Mouse (Mus musculus): ENCODE measurements around the gene Hist1h2ac. TPM values are rescaled to one million over a fixed set of nuclear protein-coding genes. Genes with fewer than 3 reads are reported as not detected.
"Not testable (repeated sequence)": the region's sequence is repeated elsewhere in the genome, so short reads cannot be mapped to it uniquely, and the experiment has no call there.

The Hist1h2ac gene
- polyA plus RNA-seq, 1 experiment from 2014 or later = 2.4 TPM

DNA sequence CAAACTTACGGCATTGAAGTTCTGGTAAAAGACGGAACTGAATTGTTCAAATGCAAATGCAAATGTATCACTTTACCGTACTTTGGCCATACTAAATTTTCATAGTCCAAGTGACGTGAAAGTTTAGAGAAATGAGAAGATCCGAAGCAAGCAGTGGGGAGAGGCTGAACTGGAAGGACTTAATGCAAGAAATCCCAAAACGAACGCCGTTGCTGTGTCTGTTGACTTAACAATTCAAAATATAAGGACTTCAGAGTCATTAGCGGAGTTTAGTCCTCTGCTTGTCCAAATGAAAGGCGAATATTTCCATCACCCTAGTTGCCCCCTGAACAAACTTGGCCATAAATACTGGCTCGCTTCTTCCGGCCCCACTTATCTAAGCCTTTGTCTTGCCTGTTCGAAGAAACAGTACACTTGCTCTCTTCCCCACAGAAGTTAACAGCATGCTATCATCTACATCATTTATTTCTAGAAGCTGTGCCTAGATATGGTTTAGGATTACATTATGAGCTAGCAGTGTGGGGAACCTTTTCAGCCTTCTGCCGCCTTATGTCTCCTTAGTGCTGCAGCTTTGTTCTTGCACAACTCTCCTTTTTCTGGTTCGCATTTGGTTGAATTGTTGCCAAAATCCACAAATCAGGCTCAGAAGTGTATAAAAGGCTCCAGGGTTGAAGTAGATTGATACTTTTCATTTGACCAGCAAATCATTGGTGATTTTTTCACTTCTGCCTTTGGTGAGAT lies 1.5 kb upstream of the Hist1h2ac start:
- peak overlapping the region; percentile 97 for H3K27ac ChIP-seq
- H3K4me1 ChIP-seq = peaks cover 6% of the 10 kb centered on the region
- H3K36me3 ChIP-seq = no peaks in the 10 kb centered on the region
- H3K9ac ChIP-seq = peak overlapping the region; percentile 44
- peak overlapping the region; percentile 59 for H3K4me2 ChIP-seq
- WGBS = 2% methylated on average over 15 of the region's 15 CpGs
- peak overlapping the region; percentile 46 for H3K4me3 ChIP-seq (replicated peaks)
- no peaks in the 10 kb centered on the region for H3K9me3 ChIP-seq
- no peak for ATAC-seq (ENCODE audit: insufficient read depth, low FRiP score, low read depth)
- no peaks in the 10 kb centered on the region for H3K27me3 ChIP-seq (replicated peaks)

DNA sequence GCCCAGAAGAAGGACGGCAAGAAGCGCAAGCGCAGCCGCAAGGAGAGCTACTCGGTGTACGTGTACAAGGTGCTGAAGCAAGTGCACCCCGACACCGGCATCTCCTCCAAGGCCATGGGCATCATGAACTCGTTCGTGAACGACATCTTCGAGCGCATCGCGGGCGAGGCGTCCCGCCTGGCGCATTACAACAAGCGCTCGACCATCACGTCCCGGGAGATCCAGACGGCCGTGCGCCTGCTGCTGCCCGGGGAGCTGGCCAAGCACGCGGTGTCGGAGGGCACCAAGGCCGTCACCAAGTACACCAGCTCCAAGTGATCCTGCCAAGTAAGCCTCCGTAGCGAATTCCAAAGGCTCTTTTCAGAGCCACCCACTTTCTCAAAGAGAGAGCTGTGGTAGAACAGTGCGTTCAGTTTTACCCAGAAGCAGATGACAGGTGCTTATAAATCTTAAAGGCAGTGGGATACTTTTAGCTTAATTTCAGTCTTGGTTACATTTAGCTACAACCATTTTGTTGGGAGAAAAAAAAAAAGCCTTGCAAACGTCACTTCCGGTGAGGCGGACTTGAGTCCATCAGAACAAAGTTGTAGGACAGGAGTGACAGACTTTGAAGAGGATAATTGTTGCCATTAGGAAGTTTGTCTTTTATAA lies 672 bp upstream of the Hist1h2ac start:
- H3K27ac ChIP-seq = peak overlapping the region; percentile 97
- peak; percentile 2; the same call in 1 of the 2 replicates for ATAC-seq (ENCODE audit: insufficient read depth, low FRiP score, low read depth)
- H3K9me3 ChIP-seq = not testable (repeated sequence)

DNA sequence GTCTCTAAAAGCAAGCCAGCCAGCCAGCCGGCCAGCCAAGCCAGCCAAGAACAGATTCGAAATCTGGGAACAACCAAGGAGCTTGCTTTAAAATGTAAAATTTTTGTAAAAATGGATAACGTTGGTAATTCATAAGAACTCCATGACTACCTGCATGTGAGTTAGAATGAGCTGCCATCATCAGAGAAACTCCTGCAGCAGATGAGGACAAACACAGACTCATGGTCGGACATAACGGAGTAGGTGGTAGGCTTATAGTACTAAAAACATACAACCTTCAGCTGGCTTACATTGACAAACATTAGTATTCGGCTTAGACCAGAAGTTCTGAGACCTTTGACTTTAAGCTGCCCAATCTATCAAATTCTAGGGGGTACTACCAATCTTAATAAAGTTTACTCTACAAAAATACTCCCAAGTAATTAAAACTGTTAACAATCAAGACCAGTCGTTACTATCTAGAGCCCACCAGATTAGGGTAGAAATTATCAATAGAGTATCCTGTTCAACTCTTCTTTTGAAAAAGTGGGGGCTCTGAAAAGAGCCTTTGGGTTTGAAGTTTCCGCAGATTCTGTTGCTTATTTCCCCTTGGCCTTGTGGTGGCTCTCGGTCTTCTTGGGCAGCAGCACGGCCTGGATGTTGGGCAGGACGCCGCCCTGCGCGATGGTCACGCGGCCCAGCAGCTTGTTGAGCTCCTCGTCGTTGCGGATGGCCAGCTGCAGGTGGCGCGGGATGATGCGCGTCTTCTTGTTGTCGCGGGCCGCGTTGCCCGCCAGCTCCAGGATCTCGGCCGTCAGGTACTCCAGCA lies 597 bp downstream of the Hist1h2ac start:
- H3K4me3 ChIP-seq (replicated peaks) = peak overlapping the region; percentile 41
- H3K4me1 ChIP-seq; ATAC-seq (ENCODE audit: insufficient read depth, low FRiP score, low read depth); H3K36me3 ChIP-seq; H3K27me3 ChIP-seq (replicated peaks); H3K9me3 ChIP-seq: not testable (repeated sequence)
- 7% methylated on average over 15 of the region's 30 CpGs for WGBS
- peak overlapping the region; percentile 29; the same call in 1 of the 2 replicates for H3K9ac ChIP-seq
- H3K27ac ChIP-seq = peak overlapping the region; percentile 94
- H3K4me2 ChIP-seq = peak overlapping the region; percentile 52

More for the DNA sequence above, 672 bp upstream of the Hist1h2ac start:
- WGBS = under 1% methylated on average over 21 of the region's 37 CpGs
- not testable (repeated sequence) for H3K36me3 ChIP-seq; H3K27me3 ChIP-seq (replicated peaks); H3K4me1 ChIP-seq
- Histone ChIP-seq H3K4me2 (peak overlapping the region; percentile 59), H3K4me3 (replicated peaks) (peak overlapping the region; percentile 46), H3K9ac (peak overlapping the region; percentile 44; the same call in 1 of the 2 replicates)

DNA sequence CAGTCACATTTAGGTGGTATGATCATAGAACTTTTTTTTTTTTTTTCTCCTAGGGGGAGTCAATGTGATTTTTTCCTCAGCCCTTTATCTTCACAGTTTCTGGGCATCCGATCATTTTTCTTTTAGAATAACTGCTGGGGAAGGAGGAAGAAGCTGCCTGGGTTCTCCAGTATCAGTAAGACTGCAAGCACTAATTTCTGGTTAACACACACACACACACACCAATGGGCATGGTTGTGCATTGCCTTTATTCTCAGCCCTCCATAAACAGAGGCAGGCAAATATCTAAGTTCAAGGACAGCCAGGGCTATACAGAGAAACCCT lies 1.2 kb downstream of the Hist1h2ac start:
- no peak for ATAC-seq (ENCODE audit: insufficient read depth, low FRiP score, low read depth)
- 36% methylated on average over 1 of the region's 1 CpGs for WGBS
- H3K9ac ChIP-seq = no peak overlapping the region
- H3K36me3 ChIP-seq = no peaks in the 10 kb centered on the region
- H3K4me3 ChIP-seq (replicated peaks) = peak overlapping the region; percentile 41
- peak overlapping the region; percentile 94 for H3K27ac ChIP-seq
- H3K27me3 ChIP-seq (replicated peaks) = no peaks in the 10 kb centered on the region
- H3K4me2 ChIP-seq = peak overlapping the region; percentile 52
- peaks cover 6% of the 10 kb centered on the region for H3K4me1 ChIP-seq
- H3K9me3 ChIP-seq = no peaks in the 10 kb centered on the region

DNA sequence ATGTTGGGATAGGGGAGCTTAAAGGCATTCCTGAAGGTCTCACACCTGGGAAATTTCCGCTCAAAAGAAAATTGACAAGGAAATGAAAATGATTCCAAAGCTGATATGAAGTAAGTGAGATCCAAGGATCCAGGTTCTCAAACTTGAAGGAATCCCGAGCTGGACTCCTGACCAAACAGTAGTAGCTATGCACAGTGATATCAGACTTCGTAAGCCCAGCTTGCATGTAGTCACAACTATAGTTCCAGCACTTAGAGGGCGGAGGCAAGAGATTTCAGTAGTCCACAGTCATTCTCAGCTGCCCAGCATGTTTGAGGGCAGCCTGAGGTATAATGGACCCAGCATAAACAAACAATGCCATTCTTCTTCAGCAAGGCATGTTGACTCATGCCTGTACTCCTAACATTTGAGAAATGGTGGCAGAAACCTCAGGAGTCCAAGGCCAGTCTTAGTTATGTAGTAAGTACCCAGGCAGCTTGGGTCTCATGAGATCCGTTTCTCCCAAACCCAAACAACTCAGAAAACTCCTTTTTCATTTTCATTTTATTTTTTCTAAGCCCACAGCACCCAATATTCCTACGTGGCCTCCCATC lies 1.7 kb downstream of the Hist1h2ac start:
- no peaks in the 10 kb centered on the region for H3K36me3 ChIP-seq
- H3K9me3 ChIP-seq = no peaks in the 10 kb centered on the region
- H3K9ac ChIP-seq = no peak overlapping the region
- peaks cover 6% of the 10 kb centered on the region for H3K4me1 ChIP-seq
- no peak overlapping the region for H3K4me3 ChIP-seq (replicated peaks)
- 60% methylated on average over 6 of the region's 6 CpGs for WGBS
- ATAC-seq (ENCODE audit: insufficient read depth, low FRiP score, low read depth) = no peak
- no peak overlapping the region for H3K27ac ChIP-seq
- H3K4me2 ChIP-seq = peak overlapping the region; percentile 52
- no peaks in the 10 kb centered on the region for H3K27me3 ChIP-seq (replicated peaks)

DNA sequence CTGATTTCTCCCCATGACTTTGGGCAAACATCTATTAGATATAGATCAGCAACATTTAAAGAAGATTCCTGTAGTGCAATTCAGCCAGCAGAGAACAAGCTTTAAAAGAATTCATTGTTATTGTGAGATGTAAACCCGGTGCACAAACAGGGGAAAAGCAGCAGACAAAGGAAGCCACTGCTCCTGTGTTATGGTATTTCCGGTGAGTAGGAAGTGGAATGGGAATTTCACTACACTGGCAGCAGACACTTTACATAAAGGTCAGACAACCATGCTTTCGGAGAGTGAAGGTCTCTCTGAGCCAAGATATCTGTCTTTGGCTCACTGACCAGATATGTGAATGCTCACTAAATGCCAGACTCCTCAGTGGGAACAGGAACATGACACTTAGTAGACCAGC lies 21.2 kb downstream of the Hist1h2ac start:
- Histone ChIP-seq H3K4me1 (no peaks in the 10 kb centered on the region), H3K9ac (no peak overlapping the region), H3K27ac (no peak overlapping the region), H3K36me3 (no peaks in the 10 kb centered on the region), H3K27me3 (replicated peaks) (no peaks in the 10 kb centered on the region), H3K4me3 (replicated peaks) (no peak overlapping the region), H3K9me3 (no peaks in the 10 kb centered on the region), H3K4me2 (no peak overlapping the region)
- no peak for ATAC-seq (ENCODE audit: insufficient read depth, low FRiP score, low read depth)
- WGBS = 63% methylated on average over 3 of the region's 3 CpGs

DNA sequence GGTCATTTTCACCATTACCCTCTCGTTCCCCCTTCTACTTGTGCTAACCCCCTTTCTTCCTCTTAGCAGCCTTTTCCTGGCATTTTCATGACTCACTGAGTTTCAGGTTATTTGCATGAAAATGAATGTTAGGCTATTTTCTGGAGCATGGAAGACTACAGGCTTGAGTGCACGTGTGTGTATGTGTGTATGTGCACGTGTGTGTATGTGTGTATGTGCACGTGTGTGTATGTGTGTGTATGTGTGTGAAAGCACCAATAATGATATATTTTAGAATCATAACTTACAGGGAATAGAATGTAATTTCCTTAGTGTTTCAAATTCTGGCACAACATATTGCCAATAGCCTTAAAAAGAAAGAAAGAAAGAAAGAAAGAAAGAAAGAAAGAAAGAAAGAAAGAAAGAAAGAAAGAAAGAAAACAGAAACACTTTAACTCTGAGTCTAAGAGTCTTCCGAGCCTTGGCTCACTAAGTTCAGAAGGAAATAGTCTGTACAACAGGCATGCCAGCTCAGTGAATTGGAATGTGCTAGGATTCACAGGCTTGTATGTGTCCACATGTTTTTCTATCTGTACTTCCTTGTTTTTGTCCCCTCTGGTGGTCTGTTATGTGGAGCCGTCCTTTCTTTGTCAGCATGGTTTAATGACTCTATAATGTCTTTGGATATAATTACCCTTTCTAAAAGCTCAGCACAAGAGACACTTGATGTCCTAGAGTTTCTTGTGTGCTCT lies 23.9 kb downstream of the Hist1h2ac start:
- H3K9me3 ChIP-seq = no peaks in the 10 kb centered on the region
- no peaks in the 10 kb centered on the region for H3K36me3 ChIP-seq
- 62% methylated on average over 6 of the region's 6 CpGs for WGBS
- H3K4me1 ChIP-seq = no peaks in the 10 kb centered on the region
- H3K4me3 ChIP-seq (replicated peaks) = no peak overlapping the region
- H3K27ac ChIP-seq = no peak overlapping the region
- no peak for ATAC-seq (ENCODE audit: insufficient read depth, low FRiP score, low read depth)
- H3K4me2 ChIP-seq = no peak overlapping the region
- H3K27me3 ChIP-seq (replicated peaks) = no peaks in the 10 kb centered on the region
- H3K9ac ChIP-seq = no peak overlapping the region

Small RNAs within 50 kb of the gene (microRNA-seq; reads per million reads assigned to microRNA genes)
- not detected for gene Gm44350

Other genes starting within 250 kb of the Hist1h2ac start
- 0.09 and 0.22 TPM in 2 replicates for gene Btn1a1, start 218.0 kb downstream of the Hist1h2ac start, polyA plus RNA-seq (2015; fragmentation: Nextera tagmentation; extraction: Ambion mirVana)
- gene Btn2a2, start 195.1 kb downstream of the Hist1h2ac start, polyA plus RNA-seq (2015; fragmentation: Nextera tagmentation; extraction: Ambion mirVana) = 0.08 and 0.15 TPM in 2 replicates
- 6.1 and 7.3 TPM in 2 replicates for gene Hist1h4h, start 152.9 kb downstream of the Hist1h2ac start, polyA plus RNA-seq (2015; fragmentation: Nextera tagmentation; extraction: Ambion mirVana)
- gene Hist1h2af, start 150.0 kb downstream of the Hist1h2ac start, polyA plus RNA-seq (2015; fragmentation: Nextera tagmentation; extraction: Ambion mirVana) = 4.1 and 13.0 TPM in 2 replicates
- 6.5 and 7.3 TPM in 2 replicates for gene Hist1h3g, start 148.5 kb downstream of the Hist1h2ac start, polyA plus RNA-seq (2015; fragmentation: Nextera tagmentation; extraction: Ambion mirVana)
- gene Hist1h2bh, start 140.6 kb downstream of the Hist1h2ac start, polyA plus RNA-seq (2015; fragmentation: Nextera tagmentation; extraction: Ambion mirVana) = 1.0 and 1.5 TPM in 2 replicates
- gene Hist1h3f, start 139.9 kb downstream of the Hist1h2ac start, polyA plus RNA-seq (2015; fragmentation: Nextera tagmentation; extraction: Ambion mirVana) = 0.83 and 0.94 TPM in 2 replicates
- 1.7 and 2.0 TPM in 2 replicates for gene Hist1h4f, start 132.3 kb downstream of the Hist1h2ac start, polyA plus RNA-seq (2015; fragmentation: Nextera tagmentation; extraction: Ambion mirVana)
- gene Hist1h1d, start 130.7 kb downstream of the Hist1h2ac start, polyA plus RNA-seq (2015; fragmentation: Nextera tagmentation; extraction: Ambion mirVana) = 0.89 and 0.98 TPM in 2 replicates
- 6.7 TPM in 2 replicates for gene Hist1h3e, start 121.6 kb downstream of the Hist1h2ac start, polyA plus RNA-seq (2015; fragmentation: Nextera tagmentation; extraction: Ambion mirVana)
- 95.8 and 121 TPM in 2 replicates for gene Hist1h2ae, start 112.7 kb downstream of the Hist1h2ac start, polyA plus RNA-seq (2015; fragmentation: Nextera tagmentation; extraction: Ambion mirVana)
- 11.7 and 17.0 TPM in 2 replicates for gene Hist1h2bg, start 112.6 kb downstream of the Hist1h2ac start, polyA plus RNA-seq (2015; fragmentation: Nextera tagmentation; extraction: Ambion mirVana)
- gene Hist1h2bf, start 109.8 kb downstream of the Hist1h2ac start, polyA plus RNA-seq (2015; fragmentation: Nextera tagmentation; extraction: Ambion mirVana) = 3.5 and 3.8 TPM in 2 replicates
- gene Hist1h2ad, start 109.6 kb downstream of the Hist1h2ac start, polyA plus RNA-seq (2015; fragmentation: Nextera tagmentation; extraction: Ambion mirVana) = 2.4 and 3.4 TPM in 2 replicates
- 5.7 and 7.9 TPM in 2 replicates for gene Hist1h3d, start 108.2 kb downstream of the Hist1h2ac start, polyA plus RNA-seq (2015; fragmentation: Nextera tagmentation; extraction: Ambion mirVana)
- 117 and 130 TPM in 2 replicates for gene Hist1h4d, start 102.3 kb downstream of the Hist1h2ac start, polyA plus RNA-seq (2015; fragmentation: Nextera tagmentation; extraction: Ambion mirVana)
- 2.9 TPM in 2 replicates for gene Hist1h2be, start 62.8 kb downstream of the Hist1h2ac start, polyA plus RNA-seq (2015; fragmentation: Nextera tagmentation; extraction: Ambion mirVana)
- gene Hist1h1e, start 61.4 kb downstream of the Hist1h2ac start, polyA plus RNA-seq (2015; fragmentation: Nextera tagmentation; extraction: Ambion mirVana) = 24.6 and 25.3 TPM in 2 replicates
- gene Hist1h2bc, start 251 bp upstream of the Hist1h2ac start, polyA plus RNA-seq (2015; fragmentation: Nextera tagmentation; extraction: Ambion mirVana) = 104 and 105 TPM in 2 replicates
- gene Hist1h1t, start 11.9 kb upstream of the Hist1h2ac start, polyA plus RNA-seq (2015; fragmentation: Nextera tagmentation; extraction: Ambion mirVana) = 0.19 TPM in 1 of 2 replicates, not detected in the other
- 4.0 and 6.1 TPM in 2 replicates for gene Hist1h4c, start 14.5 kb upstream of the Hist1h2ac start, polyA plus RNA-seq (2015; fragmentation: Nextera tagmentation; extraction: Ambion mirVana)
- gene Hfe, start 26.9 kb upstream of the Hist1h2ac start, polyA plus RNA-seq (2015; fragmentation: Nextera tagmentation; extraction: Ambion mirVana) = 7.9 and 8.8 TPM in 2 replicates
- 50.6 and 54.3 TPM in 2 replicates for gene Hist1h1c, start 54.9 kb upstream of the Hist1h2ac start, polyA plus RNA-seq (2015; fragmentation: Nextera tagmentation; extraction: Ambion mirVana)
- gene Hist1h3c, start 61.7 kb upstream of the Hist1h2ac start, polyA plus RNA-seq (2015; fragmentation: Nextera tagmentation; extraction: Ambion mirVana) = 5.5 and 5.7 TPM in 2 replicates
- 2.5 and 3.4 TPM in 2 replicates for gene Hist1h2bb, start 62.8 kb upstream of the Hist1h2ac start, polyA plus RNA-seq (2015; fragmentation: Nextera tagmentation; extraction: Ambion mirVana)
- 43.8 and 63.1 TPM in 2 replicates for gene Hist1h2ab, start 67.2 kb upstream of the Hist1h2ac start, polyA plus RNA-seq (2015; fragmentation: Nextera tagmentation; extraction: Ambion mirVana)
- 7.4 and 10.6 TPM in 2 replicates for gene Hist1h3b, start 68.3 kb upstream of the Hist1h2ac start, polyA plus RNA-seq (2015; fragmentation: Nextera tagmentation; extraction: Ambion mirVana)
- gene Hist1h4b, start 73.1 kb upstream of the Hist1h2ac start, polyA plus RNA-seq (2015; fragmentation: Nextera tagmentation; extraction: Ambion mirVana) = 3.5 and 4.1 TPM in 2 replicates
- 0.42 and 0.55 TPM in 2 replicates for gene Hist1h4a, start 77.3 kb upstream of the Hist1h2ac start, polyA plus RNA-seq (2015; fragmentation: Nextera tagmentation; extraction: Ambion mirVana)
- 4.8 and 6.9 TPM in 2 replicates for gene Hist1h3a, start 78.4 kb upstream of the Hist1h2ac start, polyA plus RNA-seq (2015; fragmentation: Nextera tagmentation; extraction: Ambion mirVana)
- gene Hist1h1a, start 79.7 kb upstream of the Hist1h2ac start, polyA plus RNA-seq (2015; fragmentation: Nextera tagmentation; extraction: Ambion mirVana) = 2.0 and 2.9 TPM in 2 replicates
- gene Trim38, start 86.0 kb upstream of the Hist1h2ac start, polyA plus RNA-seq (2015; fragmentation: Nextera tagmentation; extraction: Ambion mirVana) = 0.06 TPM in 1 of 2 replicates, not detected in the other
- gene Slc17a2, start 123.0 kb upstream of the Hist1h2ac start, polyA plus RNA-seq (2015; fragmentation: Nextera tagmentation; extraction: Ambion mirVana) = 0.13 and 0.15 TPM in 2 replicates
- 0.34 and 0.36 TPM in 2 replicates for gene Slc17a3, start 155.5 kb upstream of the Hist1h2ac start, polyA plus RNA-seq (2015; fragmentation: Nextera tagmentation; extraction: Ambion mirVana)
- gene Slc17a1, start 183.8 kb upstream of the Hist1h2ac start, polyA plus RNA-seq (2015; fragmentation: Nextera tagmentation; extraction: Ambion mirVana) = 0.06 and 0.19 TPM in 2 replicates
- 4.0 and 4.7 TPM in 2 replicates for gene Slc17a4, start 231.1 kb upstream of the Hist1h2ac start, polyA plus RNA-seq (2015; fragmentation: Nextera tagmentation; extraction: Ambion mirVana)

Data from stomach, embryonic 15.5 days (tissue).